Mouse (Mus musculus) ES-Bruce4 (cell line): ENCODE measurements around the gene Tor2a.

ENCODE experiments used
- CTCF ChIP-seq: IDR thresholded peaks from one replicate; pipeline ENCODE4 v1.8.1; 2011; ENCODE audit warnings: low read depth, low read length
- EP300 ChIP-seq: IDR thresholded peaks from 2 replicates; pipeline ENCODE4 v1.6.1; 2011; ENCODE audit warnings: low read depth, low read length; ENCODE audit not compliant: insufficient read depth
- POLR2A ChIP-seq: IDR thresholded peaks from one replicate; pipeline ENCODE4 v1.8.1; 2011; ENCODE audit warnings: low read length; ENCODE audit not compliant: insufficient read depth

GRCm38 (mm10) chr2:32798251-32798962 lies 41.4 kb downstream of the Tor2a start:
- TF ChIP-seq CTCF (no peak), EP300 (no peak), POLR2A (no peak)
